Mouse (Mus musculus) neural tube, embryonic 11.5 days (tissue): ENCODE measurements around the gene Klc1. TPM values are rescaled to one million over a fixed set of nuclear protein-coding genes. Genes with fewer than 3 reads are reported as not detected.

Experiments used
- ATAC-seq: fragments of 200-750 bp; cut with Nextera tagmentation; 2 replicates; pipeline ENCODE4 v1.8.0; 2017; ENCODE audit warnings: moderate number of reproducible peaks, mild to moderate bottlenecking, moderate TSS enrichment, moderate library complexity; ENCODE audit not compliant: insufficient read depth, low FRiP score, low TSS enrichment
- DNase-seq: peaks from one replicate; pipeline ENCODE4 v3.0.0-alpha.2; 2015; ENCODE audit warnings: low spot score
- H3K27ac ChIP-seq: fragments of 300-500 bp; sonication (generic); 2 replicates; pipeline ENCODE4 v1.5.1; 2014; ENCODE audit warnings: low read depth, mild to moderate bottlenecking, low read length
- H3K27me3 ChIP-seq: fragments of 300-500 bp; sonication (generic); 2 replicates; pipeline ENCODE4 v1.6.1; 2014; ENCODE audit warnings: mild to moderate bottlenecking, low read length, mixed read lengths; ENCODE audit not compliant: control insufficient read depth, insufficient read depth
- H3K36me3 ChIP-seq: fragments of 300-500 bp; sonication (generic); 2 replicates; pipeline ENCODE4 v1.6.1; 2014; ENCODE audit warnings: mild to moderate bottlenecking, low read length, moderate library complexity, mixed read lengths; ENCODE audit not compliant: control insufficient read depth, insufficient read depth
- H3K4me1 ChIP-seq: fragments of 300-500 bp; sonication (generic); 2 replicates; pipeline ENCODE4 v1.6.1; 2014; ENCODE audit warnings: low read length, mixed read lengths; ENCODE audit not compliant: control insufficient read depth, insufficient read depth
- H3K4me2 ChIP-seq: fragments of 300-500 bp; sonication (generic); 2 replicates; pipeline ENCODE4 v1.6.1; 2014; ENCODE audit warnings: low read depth, mild to moderate bottlenecking, moderate library complexity
- H3K4me3 ChIP-seq: fragments of 300-500 bp; sonication (generic); 2 replicates; pipeline ENCODE4 v1.5.1; 2014; ENCODE audit warnings: low read depth, low read length
- H3K9ac ChIP-seq: fragments of 300-500 bp; sonication (generic); 2 replicates; pipeline ENCODE4 v1.6.1; 2014; ENCODE audit warnings: mild to moderate bottlenecking, low read length
- H3K9me3 ChIP-seq: fragments of 300-500 bp; sonication (generic); 2 replicates; pipeline ENCODE4 v1.6.1; 2016; ENCODE audit warnings: low read length; ENCODE audit not compliant: control insufficient read depth
- WGBS: fragments of 180-500 bp; shearing (Covaris S2); extraction: QIAGEN DNeasy Blood & Tissue Kit; methylation state at CpG from one replicate; pipeline ENCODE4 v1.1.7; 2014; 5-methylcytosine and 5-hydroxymethylcytosine counted together
- polyA plus RNA-seq: library from polyadenylated mRNA; unstranded; fragments of >200 nt; fragmentation: Nextera tagmentation; extraction: Ambion mirVana; gene quantifications from 2 replicates; pipeline ENCODE4 v1.2.1, GENCODE M21; 2014

Gene Klc1
- polyA plus RNA-seq, 1 experiment from 2014 or later = 364 TPM

DNA sequence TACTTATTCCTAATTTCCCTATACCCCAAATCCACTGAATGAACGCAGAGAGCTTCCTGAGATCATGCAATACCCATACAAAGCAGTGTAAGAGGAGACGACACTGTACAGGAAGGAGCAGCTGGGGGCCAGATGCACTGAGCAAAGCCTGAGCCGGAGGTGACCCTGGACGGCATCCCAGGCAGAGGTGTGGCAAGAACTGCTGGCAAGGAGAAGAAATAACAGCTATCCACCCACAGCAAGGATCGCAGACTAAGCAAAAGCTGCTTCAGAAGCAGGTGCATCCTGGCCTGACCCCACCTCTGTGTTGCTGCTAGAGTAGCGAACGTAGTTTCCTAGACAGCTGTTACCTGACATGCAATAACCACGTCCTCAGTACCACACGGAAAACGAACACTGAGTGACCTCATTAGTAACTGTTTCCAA lies 94.4 kb downstream of the Klc1 start:
- no peak overlapping the region for H3K4me2 ChIP-seq
- WGBS = 63% methylated on average over 10 of the region's 10 CpGs
- no peaks in the 10 kb centered on the region for H3K27me3 ChIP-seq
- no peak overlapping the region for H3K4me3 ChIP-seq
- H3K9ac ChIP-seq = no peak overlapping the region
- DNase-seq = no peak
- no peaks in the 10 kb centered on the region for H3K36me3 ChIP-seq
- no peak overlapping the region for H3K27ac ChIP-seq
- H3K4me1 ChIP-seq = no peaks in the 10 kb centered on the region; the same call in 1 of the 2 replicates
- no peak for ATAC-seq
- H3K9me3 ChIP-seq = no peaks in the 10 kb centered on the region

DNA sequence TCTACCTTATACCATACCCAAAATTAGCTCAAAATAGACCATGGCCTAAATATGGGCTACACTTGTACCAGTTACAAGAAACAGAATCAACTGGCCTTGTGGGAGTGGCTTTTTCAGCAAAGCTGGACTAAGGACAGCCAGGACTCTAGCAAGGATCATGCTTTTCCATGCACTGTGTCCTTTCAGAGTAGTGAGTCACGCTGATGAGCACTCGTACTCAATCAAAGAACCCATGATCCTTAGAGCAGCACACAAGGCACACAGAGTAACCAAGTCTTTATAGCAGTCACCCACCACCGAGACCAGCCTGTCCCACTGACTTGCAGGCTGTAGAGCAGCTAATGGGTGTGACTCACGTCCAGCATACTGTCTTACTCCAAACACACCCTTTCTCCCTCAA lies 94.9 kb downstream of the Klc1 start:
- 73% methylated on average over 4 of the region's 4 CpGs for WGBS
- Histone ChIP-seq H3K27ac (no peak overlapping the region), H3K9ac (no peak overlapping the region), H3K9me3 (no peaks in the 10 kb centered on the region), H3K36me3 (no peaks in the 10 kb centered on the region), H3K4me1 (no peaks in the 10 kb centered on the region), H3K4me2 (no peak overlapping the region), H3K4me3 (no peak overlapping the region), H3K27me3 (no peaks in the 10 kb centered on the region)
- no peak for ATAC-seq
- no peak for DNase-seq

DNA sequence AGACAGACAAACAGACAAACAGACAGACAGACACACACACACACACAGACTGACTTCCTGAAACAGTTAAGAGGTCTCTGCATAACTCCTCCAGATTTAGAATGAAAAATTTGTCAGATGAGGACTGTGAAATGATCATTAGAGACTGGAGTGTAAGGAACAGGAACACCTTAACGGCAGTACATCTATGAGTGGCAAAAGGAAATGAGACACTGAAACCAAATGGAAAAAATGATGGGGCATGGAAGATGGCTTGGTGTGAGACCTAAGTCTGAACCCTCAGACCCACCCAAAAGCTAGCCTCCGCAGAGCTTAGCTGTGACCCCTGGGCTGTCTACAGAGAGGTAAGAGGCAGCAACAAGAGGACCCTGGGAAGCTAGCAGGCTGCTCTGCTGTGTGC lies 96.8 kb downstream of the Klc1 start:
- no peak for DNase-seq
- WGBS = 96% methylated on average over 2 of the region's 2 CpGs

More for the DNA sequence above, 96.8 kb downstream of the Klc1 start:
- ATAC-seq = no peak
- no peak overlapping the region for H3K4me2 ChIP-seq
- no peaks in the 10 kb centered on the region for H3K36me3 ChIP-seq
- H3K4me3 ChIP-seq = no peak overlapping the region
- no peaks in the 10 kb centered on the region for H3K4me1 ChIP-seq
- H3K27ac ChIP-seq = no peak overlapping the region
- H3K9me3 ChIP-seq = no peaks in the 10 kb centered on the region
- H3K9ac ChIP-seq = no peak overlapping the region
- H3K27me3 ChIP-seq = no peaks in the 10 kb centered on the region

Other genes with a start within 250 kb of the Klc1 start
- 645 and 670 TPM in 2 replicates for gene Eif5, start 220.8 kb upstream of the Klc1 start, polyA plus RNA-seq
- 70.5 and 73.1 TPM in 2 replicates for gene Mark3, start 184.3 kb upstream of the Klc1 start, polyA plus RNA-seq
- gene Ckb, start 86.5 kb upstream of the Klc1 start, polyA plus RNA-seq = 2,083 and 2,271 TPM in 2 replicates
- 5.8 and 6.6 TPM in 2 replicates for gene Trmt61a, start 80.7 kb upstream of the Klc1 start, polyA plus RNA-seq
- 58.8 and 60.0 TPM in 2 replicates for gene Bag5, start 45.6 kb upstream of the Klc1 start, polyA plus RNA-seq
- 53.1 and 53.4 TPM in 2 replicates for gene Apopt1, start 45.6 kb upstream of the Klc1 start, polyA plus RNA-seq
- gene Xrcc3, start 55.0 kb downstream of the Klc1 start, polyA plus RNA-seq = 12.5 and 12.8 TPM in 2 replicates
- 64.5 and 67.3 TPM in 2 replicates for gene Zfyve21, start 55.3 kb downstream of the Klc1 start, polyA plus RNA-seq
- gene Ppp1r13b, start 149.3 kb downstream of the Klc1 start, polyA plus RNA-seq = 10.2 and 11.8 TPM in 2 replicates
- 613 and 635 TPM in 2 replicates for gene Atp5mpl, start 208.1 kb downstream of the Klc1 start, polyA plus RNA-seq
- 1.2 and 1.5 TPM in 2 replicates for gene Tdrd9, start 212.7 kb downstream of the Klc1 start, polyA plus RNA-seq
- gene Rd3l, start 222.5 kb downstream of the Klc1 start, polyA plus RNA-seq = not detected in 2 replicates